Mouse (Mus musculus) MEL (cell line): ENCODE measurements around the gene Nnat. TPM values are rescaled to one million over a fixed set of nuclear protein-coding genes. Genes with fewer than 3 reads are reported as not detected.

Source experiments
- DNase-seq: peaks from one replicate; pipeline ENCODE4 v3.0.0; 2011; ENCODE audit warnings: low read depth, low spot score
- H3K27ac ChIP-seq: 2 replicates; pipeline ENCODE4 v1.5.1; 2012; ENCODE audit warnings: low read depth, mild to moderate bottlenecking, control low read depth, low read length, moderate library complexity; ENCODE audit not compliant: control insufficient read depth
- H3K27me3 ChIP-seq, 2 experiments: fragments of 150-350 bp in 1 of 2; sonication (generic) in 1 of 2; 2 replicates each; pipeline ENCODE4 v1.6.1; 2012; ENCODE audit warnings: low read length in 2 of 2, mild to moderate bottlenecking in 2 of 2, improper control_type of control experiment in 1 of 2, moderate library complexity in 1 of 2; ENCODE audit not compliant: insufficient read depth in 2 of 2, control insufficient read depth in 1 of 2
- H3K36me3 ChIP-seq, 2 experiments: 2 replicates each; pipeline ENCODE4 v1.6.1; 2012 to 2014; ENCODE audit warnings: low read length in 2 of 2, improper control_type of control experiment in 1 of 2, inconsistent platforms in 1 of 2, mild to moderate bottlenecking in 1 of 2; ENCODE audit not compliant: insufficient read depth in 2 of 2, control insufficient read depth in 1 of 2
- H3K4me1 ChIP-seq, 2 experiments: fragments of 150-350 bp in 1 of 2; sonication (generic) in 1 of 2; 2 replicates each; pipeline ENCODE4 v1.6.1; 2012; ENCODE audit warnings: low read length in 2 of 2, improper control_type of control experiment in 1 of 2, mild to moderate bottlenecking in 1 of 2; ENCODE audit not compliant: insufficient read depth in 2 of 2, control insufficient read depth in 1 of 2
- H3K4me3 ChIP-seq, 2 experiments: fragments of 150-350 bp in 1 of 2; sonication (generic) in 1 of 2; 2 replicates each; pipeline ENCODE4 v1.5.1; 2012; ENCODE audit warnings: low read depth in 2 of 2, low read length in 2 of 2, mild to moderate bottlenecking in 2 of 2, moderate library complexity in 2 of 2, control low read depth in 1 of 2, improper control_type of control experiment in 1 of 2; ENCODE audit not compliant: control insufficient read depth in 1 of 2, insufficient read depth in 1 of 2
- H3K79me2 ChIP-seq: 2 replicates; pipeline ENCODE4 v1.6.1; 2012; ENCODE audit warnings: mild to moderate bottlenecking, low read length, moderate library complexity; ENCODE audit not compliant: control insufficient read depth, poor library complexity, insufficient read depth
- H3K9ac ChIP-seq: 2 replicates; pipeline ENCODE4 v1.6.1; 2012; ENCODE audit warnings: low read depth, mild to moderate bottlenecking, control low read depth, low read length, moderate library complexity; ENCODE audit not compliant: control insufficient read depth, poor library complexity, severe bottlenecking
- H3K9me3 ChIP-seq: fragments of 150-350 bp; sonication (generic); replicated peaks from 2 replicates; pipeline ENCODE4 v1.6.1; 2012; ENCODE audit warnings: mild to moderate bottlenecking, low read length, improper control_type of control experiment, moderate library complexity; ENCODE audit not compliant: insufficient read depth
- CHD1 ChIP-seq: IDR thresholded peaks from 2 replicates; pipeline ENCODE4 v1.6.1; 2012; ENCODE audit warnings: low read depth, mild to moderate bottlenecking, inconsistent platforms, low read length, improper control_type of control experiment
- CHD2 ChIP-seq: IDR thresholded peaks from 2 replicates; pipeline ENCODE4 v1.6.1; 2011; ENCODE audit warnings: low read length, improper control_type of control experiment
- ELF1 ChIP-seq: IDR thresholded peaks from 2 replicates; pipeline ENCODE4 v1.6.1; 2014; ENCODE audit warnings: low read depth, mild to moderate bottlenecking, inconsistent platforms, low read length, improper control_type of control experiment, moderate library complexity
- EP300 ChIP-seq, 2 experiments: IDR thresholded peaks; 2 replicates each; pipeline ENCODE4 v1.6.1; 2011; ENCODE audit warnings: improper control_type of control experiment in 2 of 2, low read length in 2 of 2, low read depth in 1 of 2, mild to moderate bottlenecking in 1 of 2
- GATA1 ChIP-seq: IDR thresholded peaks from 2 replicates; pipeline ENCODE4 v1.6.1; 2011; ENCODE audit warnings: low read depth, low read length, improper control_type of control experiment
- HCFC1 ChIP-seq: IDR thresholded peaks from 2 replicates; pipeline ENCODE4 v1.6.1; 2012; ENCODE audit warnings: low read depth, mild to moderate bottlenecking, inconsistent platforms, low read length, improper control_type of control experiment, moderate library complexity
- JUND ChIP-seq: IDR thresholded peaks from 2 replicates; pipeline ENCODE4 v1.6.1; 2011; ENCODE audit warnings: low read depth, mild to moderate bottlenecking, improper control_type of control experiment, low read length
- MAX ChIP-seq: IDR thresholded peaks from 2 replicates; pipeline ENCODE4 v1.6.1; 2011; ENCODE audit warnings: low read length, improper control_type of control experiment
- MEF2A ChIP-seq: IDR thresholded peaks from 2 replicates; pipeline ENCODE4 v1.6.1; 2014; ENCODE audit warnings: low read depth, mild to moderate bottlenecking, inconsistent platforms, low read length, improper control_type of control experiment; ENCODE audit not compliant: poor library complexity, insufficient replicate concordance, severe bottlenecking; ENCODE audit errors: extremely low read depth
- MYC ChIP-seq: IDR thresholded peaks from 2 replicates; pipeline ENCODE4 v1.6.1; 2011; ENCODE audit warnings: low read depth, mild to moderate bottlenecking, low read length, improper control_type of control experiment, moderate library complexity
- NELFE ChIP-seq: IDR thresholded peaks from 2 replicates; pipeline ENCODE4 v1.6.1; 2011; ENCODE audit warnings: low read depth, low read length, improper control_type of control experiment
- POLR2AphosphoS2 ChIP-seq: IDR thresholded peaks from 2 replicates; pipeline ENCODE4 v1.6.1; 2011; ENCODE audit warnings: low read length, improper control_type of control experiment
- SIN3A ChIP-seq: IDR thresholded peaks from 2 replicates; pipeline ENCODE4 v1.6.1; 2012; ENCODE audit warnings: low read length, improper control_type of control experiment, inconsistent platforms
- SMC3 ChIP-seq: IDR thresholded peaks from 2 replicates; pipeline ENCODE4 v1.6.1; 2011; ENCODE audit warnings: low read depth, low read length, improper control_type of control experiment
- TAL1 ChIP-seq: IDR thresholded peaks from 2 replicates; pipeline ENCODE4 v1.6.1; 2012; ENCODE audit warnings: mild to moderate bottlenecking, inconsistent platforms, low read length, moderate library complexity, mixed read lengths
- TBP ChIP-seq: IDR thresholded peaks from 2 replicates; pipeline ENCODE4 v1.8.0; 2011; ENCODE audit warnings: low read depth, low read length, improper control_type of control experiment
- TCF12 ChIP-seq: IDR thresholded peaks from 2 replicates; pipeline ENCODE4 v1.6.1; 2014; ENCODE audit warnings: low read depth, mild to moderate bottlenecking, inconsistent platforms, low read length, improper control_type of control experiment, moderate library complexity
- ZC3H11A ChIP-seq: IDR thresholded peaks from 2 replicates; pipeline ENCODE4 v1.6.1; 2012; ENCODE audit warnings: low read depth, mild to moderate bottlenecking, inconsistent platforms, low read length, improper control_type of control experiment
- ZKSCAN1 ChIP-seq: IDR thresholded peaks from 2 replicates; pipeline ENCODE4 v1.6.1; 2012; ENCODE audit warnings: low read depth, mild to moderate bottlenecking, inconsistent platforms, low read length, improper control_type of control experiment, moderate library complexity
- ZMIZ1 ChIP-seq: IDR thresholded peaks from 2 replicates; pipeline ENCODE4 v1.6.1; 2012; ENCODE audit warnings: low read depth, mild to moderate bottlenecking, inconsistent platforms, low read length, improper control_type of control experiment, moderate library complexity
- polyA plus RNA-seq, 2 experiments: library from polyadenylated mRNA; stranded (reverse) in 1 of 2; unstranded in 1 of 2; fragments of >175 nt in 1 of 2; fragments of >200 nt in 1 of 2; gene quantifications; 2 replicates each; pipeline versions ENCODE4 v1.2.1 to v1.2.4; 2012; ENCODE audit warnings: low replicate concordance in 2 of 2, low read depth in 1 of 2; ENCODE audit not compliant: insufficient read length in 2 of 2, insufficient read depth in 1 of 2, missing spikeins in 1 of 2
- total RNA-seq: library from RNA; depleted of rRNA; stranded (reverse); fragments of 300-350 nt; gene quantifications from 2 replicates; pipeline ENCODE4 v1.2.3, GENCODE M21; 2012

Nnat gene
- total and polyA plus RNA-seq, 3 experiments: 0.92 to 1.5 TPM; not detected in 1

DNA sequence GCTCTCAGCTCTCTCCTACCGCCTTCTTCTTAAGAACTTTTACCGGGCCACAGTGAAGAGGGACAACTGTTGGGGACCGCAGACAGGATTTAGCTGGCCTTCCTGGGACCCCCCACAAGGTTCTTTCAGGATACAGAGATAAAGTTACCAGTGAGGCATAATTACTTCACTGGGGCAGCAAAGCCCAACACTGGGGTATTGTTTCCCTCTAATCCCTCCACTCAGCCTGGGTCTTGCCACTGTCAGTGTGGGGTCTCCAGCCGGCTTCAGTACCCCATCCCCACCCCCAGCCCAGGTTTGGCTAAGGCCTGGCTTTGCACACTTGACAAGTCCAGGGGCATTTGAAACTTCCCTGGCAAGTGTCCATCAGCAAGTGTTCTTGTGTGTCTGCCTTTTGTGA is 45.5 kb upstream of the Nnat start:
- H3K27ac ChIP-seq: no peak overlapping the region
- no peak overlapping the region for H3K4me3 ChIP-seq
- no peaks in the 10 kb centered on the region for H3K9me3 ChIP-seq
- H3K9ac ChIP-seq: no peak overlapping the region
- H3K4me1 ChIP-seq: no peaks in the 10 kb centered on the region
- TF ChIP-seq MEF2A (no peak), JUND (no peak), ELF1 (no peak), MYC (no peak), HCFC1 (no peak), EP300 (IDR thresholded peaks at IDR 0.05; ENCODE audit: low read depth in 1 of 2, low read length in 2 of 2) (no peak), CHD1 (no peak), CHD2 (no peak), TCF12 (no peak), NELFE (no peak), ZKSCAN1 (no peak), ZC3H11A (no peak), SIN3A (no peak)
- TF ChIP-seq, all 39 proteins: peak for 0
- Histone ChIP-seq H3K79me2 (no peaks in the 10 kb centered on the region), H3K27me3 (peaks cover 3 to 21% of the 10 kb centered on the region in 2 experiments; a peak in 3 of 4 replicates), H3K36me3 (no peaks in the 10 kb centered on the region)
- DNase-seq: no peak

DNA sequence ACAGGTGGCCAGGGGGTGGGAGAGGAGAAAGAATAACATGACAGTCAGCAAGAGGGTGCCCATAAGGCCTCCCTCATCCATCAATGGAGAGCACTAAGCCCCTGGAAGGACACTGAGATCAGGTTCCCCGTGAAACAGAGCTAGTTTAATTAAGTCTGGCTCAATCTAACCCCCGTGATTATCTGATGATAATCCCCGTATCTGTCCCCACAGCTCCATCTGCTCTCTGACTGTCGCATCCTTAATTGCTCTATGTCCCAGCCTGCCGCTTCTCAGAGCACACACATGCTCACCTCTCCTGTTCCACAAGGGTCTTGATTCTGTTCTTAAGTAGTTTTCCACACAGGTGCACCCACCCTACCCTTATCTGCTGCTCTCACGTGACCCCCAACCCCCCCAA is 42.4 kb upstream of the Nnat start:
- no peak for DNase-seq
- Histone ChIP-seq H3K9me3 (no peaks in the 10 kb centered on the region), H3K9ac (no peak overlapping the region), H3K4me3 (no peak overlapping the region), H3K27ac (no peak overlapping the region), H3K27me3 (peaks cover 3 to 24% of the 10 kb centered on the region in 2 experiments; a peak in 3 of 4 replicates), H3K4me1 (no peaks in the 10 kb centered on the region), H3K36me3 (no peaks in the 10 kb centered on the region), H3K79me2 (no peaks in the 10 kb centered on the region)
- TF ChIP-seq HCFC1 (no peak), SIN3A (no peak), ZMIZ1 (no peak), GATA1 (no peak), TBP (no peak), MAX (no peak), POLR2AphosphoS2 (no peak), SMC3 (no peak), TAL1 (no peak)
